Mouse (Mus musculus) midbrain, embryonic 16.5 days (tissue): ENCODE results near the gene Gm3286. TPM values are rescaled to one million over a fixed set of nuclear protein-coding genes. Genes with fewer than 3 reads are reported as not detected.
"Not testable (repeated sequence)": the region's sequence is repeated elsewhere in the genome, so short reads cannot be mapped to it uniquely, and the experiment has no call there.

Source experiments
- ATAC-seq: fragments of 200-750 bp; cut with Nextera tagmentation; 2 replicates; pipeline ENCODE4 v1.8.0; 2017; ENCODE audit warnings: moderate TSS enrichment
- H3K27ac ChIP-seq: fragments of 300-500 bp; sonication (generic); 2 replicates; pipeline ENCODE4 v1.5.1; 2014; ENCODE audit warnings: mild to moderate bottlenecking, low read length, mixed read lengths
- H3K27me3 ChIP-seq: fragments of 300-500 bp; sonication (generic); 2 replicates; pipeline ENCODE4 v1.6.1; 2014; ENCODE audit warnings: low read depth, low read length, mixed read lengths; ENCODE audit not compliant: control insufficient read depth, insufficient read depth
- H3K36me3 ChIP-seq: fragments of 300-500 bp; sonication (generic); 2 replicates; pipeline ENCODE4 v1.6.1; 2014; ENCODE audit warnings: mild to moderate bottlenecking, low read length, moderate library complexity, mixed read lengths; ENCODE audit not compliant: control insufficient read depth, insufficient read depth
- H3K4me1 ChIP-seq: fragments of 300-500 bp; sonication (generic); 2 replicates; pipeline ENCODE4 v1.6.1; 2014; ENCODE audit warnings: mild to moderate bottlenecking, low read length, mixed read lengths; ENCODE audit not compliant: control insufficient read depth, insufficient read depth
- H3K4me2 ChIP-seq: fragments of 300-500 bp; sonication (generic); 2 replicates; pipeline ENCODE4 v1.6.1; 2014; ENCODE audit warnings: mild to moderate bottlenecking, low read length, mixed read lengths
- H3K4me3 ChIP-seq: fragments of 300-500 bp; sonication (generic); 2 replicates; pipeline ENCODE4 v1.5.1; 2014; ENCODE audit warnings: low read depth, mild to moderate bottlenecking, low read length, moderate library complexity, mixed read lengths
- H3K9ac ChIP-seq: fragments of 300-500 bp; sonication (generic); 2 replicates; pipeline ENCODE4 v1.6.1; 2014; ENCODE audit warnings: low read depth, low read length, mixed read lengths
- H3K9me3 ChIP-seq: fragments of 300-500 bp; sonication (generic); replicated peaks from 2 replicates; pipeline ENCODE4 v1.6.1; 2014; ENCODE audit warnings: mild to moderate bottlenecking, low read length, mixed read lengths; ENCODE audit not compliant: control insufficient read depth, poor library complexity, severe bottlenecking
- polyA plus RNA-seq: library from polyadenylated mRNA; unstranded; fragments of >200 nt; fragmentation: Nextera tagmentation; extraction: Ambion mirVana; gene quantifications from 2 replicates; pipeline ENCODE4 v1.2.1, GENCODE M21; 2015

Gm3286 gene
- not detected in 2 replicates for polyA plus RNA-seq

GRCm38 (mm10) chr5:95510458-95510857 is at the start of gene Gm3286:
TSS of gene Gm3286 (plus strand) at chr5:95510758.
- not testable (repeated sequence) for H3K27me3 ChIP-seq, H3K9ac ChIP-seq, ATAC-seq, H3K4me3 ChIP-seq, H3K4me2 ChIP-seq, H3K36me3 ChIP-seq, H3K9me3 ChIP-seq, H3K27ac ChIP-seq, H3K4me1 ChIP-seq

Other genes with a start within 250 kb of the Gm3286 start
- gene Gm10424, start 238.0 kb upstream of the Gm3286 start, polyA plus RNA-seq, result not detected in 2 replicates
- gene Gm3259, start 204.8 kb upstream of the Gm3286 start, polyA plus RNA-seq, result not detected in 2 replicates
- not detected in 2 replicates for gene D5Ertd577e, start 54.0 kb upstream of the Gm3286 start, polyA plus RNA-seq
- not detected in 2 replicates for gene Gm7971, start 84.1 kb downstream of the Gm3286 start, polyA plus RNA-seq
- gene Gm7978, start 225.4 kb downstream of the Gm3286 start, polyA plus RNA-seq, result not detected in 2 replicates
- gene Gm7982, start 231.3 kb downstream of the Gm3286 start, polyA plus RNA-seq, result not detected in 2 replicates